ENCODE assay signal across 8 mouse cellular contexts in the genomic region with DNA sequence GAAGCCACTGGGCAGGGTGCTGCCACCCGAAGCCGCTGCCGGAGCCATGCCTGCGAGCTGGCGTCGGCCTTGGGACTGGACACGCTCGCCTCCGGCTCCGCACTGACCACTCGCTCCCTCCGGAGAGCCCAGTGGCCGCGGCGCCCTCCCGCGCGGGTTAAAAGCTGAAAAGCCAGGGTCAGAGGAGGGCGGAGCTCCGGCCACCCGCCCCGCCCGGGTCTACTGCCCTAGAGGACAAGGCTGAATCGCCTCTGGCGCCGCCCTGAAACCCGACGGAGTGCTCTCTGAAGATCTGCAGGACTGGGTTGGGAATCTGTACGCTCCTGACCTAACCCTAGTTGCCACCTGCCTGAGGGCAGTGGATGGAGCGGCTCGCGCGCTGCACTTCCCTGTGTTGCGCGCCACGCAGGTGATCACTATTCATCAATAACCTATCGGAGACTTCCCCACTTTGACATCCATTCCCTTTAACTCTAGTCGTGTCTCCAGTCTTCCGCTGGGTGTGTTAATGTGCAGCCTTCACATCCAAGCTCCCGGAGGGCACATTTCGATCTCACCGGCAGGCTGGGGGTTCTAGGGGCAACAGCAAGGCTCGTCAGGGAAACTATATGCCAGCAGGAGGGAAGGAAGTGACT. TPM values are rescaled to one million over a fixed set of nuclear protein-coding genes. Genes with fewer than 3 reads are reported as not detected.
A peak's percentile ranks its signal among the peaks of the same experiment; 100 is the strongest.
DNase-seq lines count a peak whose midpoint lies in the region; ATAC-seq and TF ChIP-seq lines count a peak whose summit lies in the region.

TSS of gene Mal (minus strand) at position 610 of the 635 bp plus-strand sequence.

- H3K36me3 ChIP-seq in forebrain, embryonic 14.5 days (ENCODE audit: control insufficient read depth, insufficient read depth, low read length): no peaks in the 10 kb centered on the region
- H3K36me3 ChIP-seq in hindbrain, embryonic 12.5 days: no peaks in the 10 kb centered on the region
- no peaks in the 10 kb centered on the region for H3K36me3 ChIP-seq in lung, embryonic 14.5 days (ENCODE audit: insufficient read depth)

- H3K27ac ChIP-seq in forebrain, embryonic 14.5 days (ENCODE audit: low read depth, low read length): no peak within 1 kb of the TSS
- no peak within 1 kb of the TSS for H3K27ac ChIP-seq in hindbrain, embryonic 12.5 days
- H3K27ac ChIP-seq in lung, embryonic 14.5 days (ENCODE audit: low read depth): peak within 1 kb of the TSS; percentile 42; the same call in 1 of the 2 replicates

- under 1% methylated on average over 43 of the region's 43 CpGs for WGBS in forebrain, embryonic 14.5 days
- 1% methylated on average over 42 of the region's 43 CpGs for WGBS in hindbrain, embryonic 12.5 days
- WGBS in lung, embryonic 14.5 days: under 1% methylated on average over 43 of the region's 43 CpGs

- H3K27me3 ChIP-seq in forebrain, embryonic 14.5 days (replicated peaks; ENCODE audit: control insufficient read depth, insufficient read depth, low read length): peaks cover 38% of the 10 kb centered on the region
- H3K27me3 ChIP-seq in hindbrain, embryonic 12.5 days: peaks cover 62% of the 10 kb centered on the region
- H3K27me3 ChIP-seq in lung, embryonic 14.5 days (ENCODE audit: insufficient read depth, low read length): peaks cover 39% of the 10 kb centered on the region

- no peaks in the 10 kb centered on the region for H3K4me1 ChIP-seq in forebrain, embryonic 14.5 days (ENCODE audit: control insufficient read depth, insufficient read depth, low read length)
- H3K4me1 ChIP-seq in hindbrain, embryonic 12.5 days: peaks cover 10% of the 10 kb centered on the region
- no peaks in the 10 kb centered on the region for H3K4me1 ChIP-seq in lung, embryonic 14.5 days (ENCODE audit: insufficient read depth)

- DNase-seq in 3134 (ENCODE audit: extremely low read depth, insufficient read length, low spot score) (peak; percentile 73), adipocyte (ENCODE audit: low spot score) (no peak)
- DNase-seq in brain, adult 2 months (ENCODE audit: low read depth, low spot score): peak; percentile 71
- DNase-seq in forebrain, embryonic 14.5 days (ENCODE audit: low spot score): no peak
- DNase-seq in layer of hippocampus, adult 9-11 months: peak; percentile 71
- DNase-seq in lung, embryonic 14.5 days: peak; percentile 15
- DNase-seq in retina, postnatal 1 day: peak; percentile 47

- peak within 1 kb of the TSS; percentile 32 for H3K4me3 ChIP-seq in forebrain, embryonic 14.5 days (ENCODE audit: low read depth, low read length)
- H3K4me3 ChIP-seq in hindbrain, embryonic 12.5 days: peak within 1 kb of the TSS; percentile 45
- peak within 1 kb of the TSS; percentile 38 for H3K4me3 ChIP-seq in lung, embryonic 14.5 days (ENCODE audit: low read depth, low read length)

- peak within 1 kb of the TSS; percentile 52 for H3K4me2 ChIP-seq in forebrain, embryonic 14.5 days (ENCODE audit: low read length)
- peak within 1 kb of the TSS; percentile 85 for H3K4me2 ChIP-seq in hindbrain, embryonic 12.5 days (replicated peaks)
- H3K4me2 ChIP-seq in lung, embryonic 14.5 days: peak within 1 kb of the TSS; percentile 72

- no peak for TF ChIP-seq CTCF in lung, embryonic 14.5 days (IDR thresholded peaks at IDR 0.05; ENCODE audit: low read depth)

- ATAC-seq in forebrain, embryonic 14.5 days: no peak
- ATAC-seq in hindbrain, embryonic 12.5 days (ENCODE audit: low FRiP score): no peak
- peak; percentile 21; the same call in 1 of the 2 replicates for ATAC-seq in lung, embryonic 14.5 days (ENCODE audit: insufficient read depth)

- H3K9me3 ChIP-seq in forebrain, embryonic 14.5 days (replicated peaks; ENCODE audit: control insufficient read depth, low read length): no peaks in the 10 kb centered on the region
- no peaks in the 10 kb centered on the region for H3K9me3 ChIP-seq in hindbrain, embryonic 12.5 days (replicated peaks)
- no peaks in the 10 kb centered on the region for H3K9me3 ChIP-seq in lung, embryonic 14.5 days (ENCODE audit: low read depth, low read length)

- peak within 1 kb of the TSS; percentile 53 for H3K9ac ChIP-seq in forebrain, embryonic 14.5 days (ENCODE audit: low read length)
- H3K9ac ChIP-seq in hindbrain, embryonic 12.5 days: peak within 1 kb of the TSS; percentile 50; the same call in 1 of the 2 replicates
- H3K9ac ChIP-seq in lung, embryonic 14.5 days: peak within 1 kb of the TSS; percentile 47

RNA-seq across cellular contexts. Expression of gene Mal, which starts in this region (rescaled TPM):
- polyA plus RNA-seq in forebrain, embryonic 14.5 days (2014; fragmentation: Nextera tagmentation; extraction: Ambion mirVana): 0.80 and 1.1 TPM in 2 replicates
- polyA plus RNA-seq in hindbrain, embryonic 12.5 days (2016; fragmentation: Nextera tagmentation; extraction: Ambion mirVana): 0.72 and 0.99 TPM in 2 replicates
- 3.3 and 4.8 TPM in 2 replicates for polyA plus RNA-seq in lung, embryonic 14.5 days (2014; fragmentation: Nextera tagmentation; extraction: Ambion mirVana)

Comparison
In these comparisons a context has a peak if more than half of its experiments do, and no peak if none do; other contexts are left out.
1. DNase-seq: peak in 3134 (single experiment), brain, adult 2 months (single experiment), layer of hippocampus, adult 9-11 months (single experiment), lung, embryonic 14.5 days (single experiment) and retina, postnatal 1 day (single experiment); none in forebrain, embryonic 14.5 days (single experiment) and adipocyte (single experiment).
2. Peak in every context shown above with its lines, with median percentiles within 50 percentile points of each other: H3K4me2 ChIP-seq, H3K4me3 ChIP-seq and H3K9ac ChIP-seq.